Mouse (Mus musculus) kidney, adult 2 months (tissue): ENCODE data around the gene Troap. TPM values are rescaled to one million over a fixed set of nuclear protein-coding genes. Genes with fewer than 3 reads are reported as not detected.

Experiments used
- DNase-seq: peaks from one replicate; pipeline ENCODE4 v3.0.0; 2021
- H3K27ac ChIP-seq: fragments of 200-500 bp; 2 replicates; pipeline ENCODE4 v1.5.1; 2012; ENCODE audit warnings: low read depth, low read length, control low read depth, inconsistent platforms; ENCODE audit not compliant: insufficient read depth
- H3K27me3 ChIP-seq: fragments of 200-500 bp; replicated peaks from 2 replicates; pipeline ENCODE4 v1.6.1; 2012; ENCODE audit warnings: mild to moderate bottlenecking, moderate library complexity, low read length, inconsistent platforms; ENCODE audit not compliant: control insufficient read depth, insufficient read depth
- H3K36me3 ChIP-seq: fragments of 200-500 bp; 2 replicates; pipeline ENCODE4 v1.6.1; 2012; ENCODE audit warnings: mild to moderate bottlenecking, moderate library complexity, low read length, inconsistent platforms; ENCODE audit not compliant: control insufficient read depth, insufficient read depth
- H3K4me1 ChIP-seq: fragments of 200-500 bp; 2 replicates; pipeline ENCODE4 v1.6.1; 2011; ENCODE audit warnings: low read length; ENCODE audit not compliant: control insufficient read depth, insufficient read depth
- H3K4me3 ChIP-seq: fragments of 200-500 bp; 2 replicates; pipeline ENCODE4 v1.5.1; 2011; ENCODE audit warnings: mild to moderate bottlenecking, low read depth, low read length, control low read depth; ENCODE audit not compliant: insufficient read depth
- CTCF ChIP-seq: fragments of 200-500 bp; conservative IDR thresholded peaks from 2 replicates; pipeline ENCODE4 v1.5.1; 2011; ENCODE audit warnings: low read depth, mild to moderate bottlenecking, control low read depth, low read length, moderate library complexity, mixed read lengths; ENCODE audit not compliant: insufficient read depth, insufficient read length
- POLR2A ChIP-seq: fragments of 200-500 bp; IDR thresholded peaks from one replicate; pipeline ENCODE4 v1.6.1; 2011; ENCODE audit warnings: low read depth, low read length, control low read depth
- WGBS: fragments of 180-500 bp; shearing (Covaris S2); methylation state at CpG from one replicate; pipeline ENCODE4 v1.1.7; 2018; 5-methylcytosine and 5-hydroxymethylcytosine counted together
- polyA plus RNA-seq: library from polyadenylated mRNA; depleted of rRNA; stranded (reverse); fragments of >200 nt; gene quantifications from 2 replicates; pipeline ENCODE4 v1.2.3, GENCODE M21; 2012

Gene Troap
- polyA plus RNA-seq, 1 experiment, result 0.33 TPM

- DNase-seq, result no peak
- TF ChIP-seq CTCF, result no peak
- TF ChIP-seq POLR2A, result no peak
- Histone ChIP-seq H3K27ac (no peak overlapping the region), H3K36me3 (no peaks in the 10 kb centered on the region), H3K27me3 (no peaks in the 10 kb centered on the region), H3K4me3 (no peak overlapping the region), H3K4me1 (no peaks in the 10 kb centered on the region; the same call in 1 of the 2 replicates)
- WGBS, result 43% methylated on average over 11 of the region's 11 CpGs
Observed at GRCm38 (mm10) chr15:99116539-99116938, 42.2 kb downstream of the Troap start.

GRCm38 (mm10) chr15:99120814-99121213 is 46.4 kb downstream of the Troap start:
- H3K27me3 ChIP-seq, result no peaks in the 10 kb centered on the region
- 31% methylated on average over 11 of the region's 11 CpGs for WGBS
- TF ChIP-seq POLR2A, result no peak
- no peak for TF ChIP-seq CTCF
- H3K27ac ChIP-seq, result no peak overlapping the region
- H3K4me1 ChIP-seq, result no peaks in the 10 kb centered on the region; the same call in 1 of the 2 replicates
- no peak overlapping the region for H3K4me3 ChIP-seq
- H3K36me3 ChIP-seq, result no peaks in the 10 kb centered on the region
- no peak for DNase-seq

GRCm38 (mm10) chr15:99122642-99123041 is 48.3 kb downstream of the Troap start:
- TF ChIP-seq CTCF (no peak), POLR2A (no peak)
- Histone ChIP-seq H3K27me3 (no peaks in the 10 kb centered on the region), H3K4me3 (no peak overlapping the region), H3K27ac (no peak overlapping the region), H3K36me3 (no peaks in the 10 kb centered on the region), H3K4me1 (no peaks in the 10 kb centered on the region; the same call in 1 of the 2 replicates)
- WGBS, result 77% methylated on average over 2 of the region's 2 CpGs
- DNase-seq, result no peak

DNA sequence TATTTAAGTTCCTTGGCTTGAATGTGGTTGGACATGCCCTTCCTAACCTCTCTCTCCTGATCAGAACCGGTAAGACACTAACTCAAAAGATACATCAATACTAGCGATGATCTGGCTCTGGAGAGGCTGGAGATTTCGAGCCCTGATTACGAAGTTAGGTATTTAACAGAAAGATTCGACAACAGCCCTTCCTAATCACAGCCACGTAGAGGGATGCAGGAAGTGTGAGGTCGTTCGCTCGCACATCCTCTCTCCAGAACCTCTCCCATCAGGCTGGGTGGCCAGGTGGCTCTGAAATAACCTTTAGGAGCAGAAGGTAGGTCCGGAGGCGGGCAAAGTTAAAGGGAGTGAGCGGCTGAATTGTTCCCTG is 51.3 kb downstream of the Troap start, which contains the start of gene Spats2:
TSS of gene Spats2 (plus strand) at position 206 of the 370 bp plus-strand sequence.
- no peak for DNase-seq
- Histone ChIP-seq H3K4me1 (no peaks in the 10 kb centered on the region; the same call in 1 of the 2 replicates), H3K27ac (peak within 1 kb of the TSS; percentile 86), H3K27me3 (no peaks in the 10 kb centered on the region), H3K36me3 (no peaks in the 10 kb centered on the region), H3K4me3 (peak within 1 kb of the TSS; percentile 83)
- TF ChIP-seq POLR2A (no peak), CTCF (no peak)
- under 1% methylated on average over 12 of the region's 12 CpGs for WGBS

- no peak for TF ChIP-seq CTCF
- no peak for TF ChIP-seq POLR2A
- H3K4me3 ChIP-seq, result peak overlapping the region; percentile 83
- no peaks in the 10 kb centered on the region; the same call in 1 of the 2 replicates for H3K4me1 ChIP-seq
- DNase-seq, result peak; percentile 91
- no peaks in the 10 kb centered on the region for H3K36me3 ChIP-seq
- peak overlapping the region; percentile 86 for H3K27ac ChIP-seq
- H3K27me3 ChIP-seq, result no peaks in the 10 kb centered on the region
- WGBS, result under 1% methylated on average over 114 of the region's 115 CpGs
Observed at GRCm38 (mm10) chr15:99126081-99126815, 51.9 kb downstream of the Troap start.

DNA sequence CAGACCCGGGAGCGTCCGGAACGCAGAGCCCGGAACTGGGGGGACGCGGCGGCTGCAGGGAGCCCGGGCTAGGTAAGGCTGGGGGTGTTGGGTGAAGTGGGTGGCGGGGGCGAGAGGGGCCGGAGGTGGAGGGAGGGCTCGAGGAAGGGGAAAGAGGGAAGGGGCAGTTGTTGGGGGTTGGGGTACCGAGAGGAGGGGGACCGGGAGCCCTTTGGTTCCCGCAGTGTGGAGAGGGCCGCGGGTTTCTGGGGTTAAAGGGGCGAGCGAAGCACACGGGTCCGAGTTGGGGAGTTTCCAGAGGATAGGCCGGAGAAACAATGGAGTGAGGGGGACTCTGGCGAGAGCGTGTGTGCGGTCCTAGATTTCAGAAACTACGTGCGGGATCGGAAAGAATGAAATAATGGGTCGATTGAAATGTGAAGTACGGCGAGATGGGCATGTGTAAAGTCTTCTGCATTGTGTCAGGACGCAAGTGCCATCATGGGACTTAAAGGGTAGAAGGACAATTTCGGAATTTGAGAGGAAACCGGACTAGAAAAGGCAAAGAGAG is 52.5 kb downstream of the Troap start:
- no peak for TF ChIP-seq POLR2A
- no peak for TF ChIP-seq CTCF
- Histone ChIP-seq H3K36me3 (no peaks in the 10 kb centered on the region), H3K4me3 (peak overlapping the region; percentile 83), H3K4me1 (no peaks in the 10 kb centered on the region; the same call in 1 of the 2 replicates), H3K27ac (no peak overlapping the region), H3K27me3 (no peaks in the 10 kb centered on the region)
- 3% methylated on average over 34 of the region's 35 CpGs for WGBS
- peak; percentile 8 for DNase-seq

DNA sequence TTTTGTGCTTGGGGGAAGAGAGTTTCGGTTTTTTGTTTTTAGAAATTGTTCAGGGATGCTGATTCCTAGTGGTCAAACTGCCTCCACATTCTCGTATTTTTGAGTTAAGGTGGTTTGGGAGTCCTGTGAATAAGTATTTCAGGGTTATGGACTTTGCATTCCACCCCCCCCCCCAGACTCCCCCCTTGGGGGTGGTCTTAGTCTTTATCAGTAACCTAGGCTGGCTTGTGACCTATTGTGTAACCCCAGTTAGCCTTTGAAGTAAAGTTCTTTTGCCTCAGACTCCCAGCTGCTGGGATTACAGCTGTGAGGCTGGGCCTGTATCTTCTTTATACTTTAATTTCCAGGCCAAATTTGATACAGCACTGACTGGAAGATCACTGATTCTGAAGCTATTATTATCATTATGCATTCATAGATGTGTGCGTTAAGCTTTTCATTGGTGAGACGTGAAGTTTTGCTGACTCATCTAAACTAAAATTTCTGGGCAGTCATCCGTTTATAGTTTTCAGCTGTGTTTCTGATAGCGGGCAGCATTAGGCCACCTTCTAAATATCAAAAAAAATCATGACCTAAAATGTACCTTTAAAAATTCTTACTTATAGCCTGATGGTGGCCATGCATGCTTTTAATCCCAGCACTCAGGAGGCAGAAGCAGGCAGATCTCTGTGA is 53.6 kb downstream of the Troap start:
- DNase-seq, result no peak
- no peaks in the 10 kb centered on the region; the same call in 1 of the 2 replicates for H3K4me1 ChIP-seq
- no peaks in the 10 kb centered on the region for H3K36me3 ChIP-seq
- no peaks in the 10 kb centered on the region for H3K27me3 ChIP-seq
- 73% methylated on average over 6 of the region's 6 CpGs for WGBS
- no peak overlapping the region for H3K27ac ChIP-seq
- no peak for TF ChIP-seq CTCF
- no peak for TF ChIP-seq POLR2A
- no peak overlapping the region for H3K4me3 ChIP-seq
